Mouse (Mus musculus) G1E (cell line): Measurements from ENCODE around the gene Pign. TPM values are rescaled to one million over a fixed set of nuclear protein-coding genes. Genes with fewer than 3 reads are reported as not detected.

Source experiments
- ATAC-seq: 2 replicates; pipeline ENCODE4 v1.8.0; 2016; ENCODE audit warnings: mild to moderate bottlenecking; ENCODE audit not compliant: insufficient number of reproducible peaks, poor library complexity, low FRiP score, severe bottlenecking; ENCODE audit errors: extremely low read depth
- DNase-seq: peaks from one replicate; pipeline ENCODE4 v3.0.0; 2012; ENCODE audit warnings: low spot score
- H3K27me3 ChIP-seq: 2 replicates; pipeline ENCODE4 v1.6.1; 2012; ENCODE audit warnings: mild to moderate bottlenecking, low read length, inconsistent platforms; ENCODE audit not compliant: insufficient read depth
- H3K36me3 ChIP-seq: replicated peaks from 2 replicates; pipeline ENCODE3; 2012; ENCODE audit warnings: mild to moderate bottlenecking, inconsistent platforms
- H3K4me1 ChIP-seq: 2 replicates; pipeline ENCODE4 v1.6.1; 2012; ENCODE audit warnings: low read depth, low read length, inconsistent platforms, mixed read lengths; ENCODE audit not compliant: insufficient read depth
- H3K4me3 ChIP-seq: 2 replicates; pipeline ENCODE4 v1.5.1; 2012; ENCODE audit warnings: low read depth, mild to moderate bottlenecking, inconsistent platforms, low read length, moderate library complexity, mixed read lengths
- H3K9me3 ChIP-seq: replicated peaks from 2 replicates; pipeline ENCODE4 v1.6.1; 2012; ENCODE audit warnings: inconsistent platforms
- CTCF ChIP-seq: IDR thresholded peaks from 2 replicates; pipeline ENCODE4 v1.5.1; 2012; ENCODE audit warnings: low read depth, low read length, inconsistent platforms, mixed read lengths
- GATA1 ChIP-seq: IDR thresholded peaks from 2 replicates; pipeline ENCODE4 v1.6.1; 2012; ENCODE audit warnings: borderline replicate concordance, low read length, inconsistent platforms, mixed read lengths
- GATA2 ChIP-seq: IDR thresholded peaks from 2 replicates; pipeline ENCODE4 v1.6.1; 2012; ENCODE audit warnings: low read depth, low read length, inconsistent platforms, borderline replicate concordance
- POLR2AphosphoS5 ChIP-seq: IDR thresholded peaks from 2 replicates; pipeline ENCODE4 v1.6.1; 2012; ENCODE audit warnings: low read depth, low read length, inconsistent platforms; ENCODE audit not compliant: insufficient replicate concordance
- TAL1 ChIP-seq: conservative IDR thresholded peaks from 2 replicates; pipeline ENCODE4 v1.6.1; 2012; ENCODE audit warnings: low read depth, low read length, inconsistent platforms, mixed read lengths
- polyA plus RNA-seq: library from polyadenylated mRNA; stranded (reverse); fragments of >175 nt; gene quantifications from 2 replicates; pipeline ENCODE4 v1.2.3, GENCODE M21; 2012
- total RNA-seq, 2 experiments: library from RNA; stranded (forward) in 1 of 2; stranded (reverse) in 1 of 2; fragments of 200-1000 nt in 1 of 2; fragments of >200 nt in 1 of 2; fragmentation: Nextera tagmentation in 1 of 2; gene quantifications; 2 replicates each; pipeline ENCODE4 v1.2.3; 2014 to 2017

Gene Pign
- total and polyA plus RNA-seq, 3 experiments = 26.1 to 54.8 (median 53.4) TPM

DNA sequence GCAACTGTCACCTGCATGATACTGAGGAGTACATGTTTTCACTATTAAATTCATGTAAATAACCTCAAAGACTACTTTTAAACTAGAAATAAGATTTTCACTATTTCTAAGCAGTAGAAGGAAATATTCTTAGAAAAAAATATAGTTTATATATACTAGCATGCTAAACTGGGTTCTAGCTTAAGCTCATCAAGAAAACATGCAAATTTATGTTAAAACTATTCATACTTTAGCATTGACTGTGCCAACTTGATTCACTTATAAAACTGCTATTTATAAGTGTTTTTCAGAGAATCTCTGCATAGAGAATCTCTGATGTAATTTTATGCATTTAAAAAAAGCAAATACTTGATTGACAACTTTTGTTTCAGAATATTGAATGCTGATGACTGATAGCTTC, 113.3 kb downstream of the Pign start:
- H3K27me3 ChIP-seq = no peaks in the 10 kb centered on the region
- no peak overlapping the region for H3K4me3 ChIP-seq
- DNase-seq = no peak
- TF ChIP-seq TAL1 (no peak), POLR2AphosphoS5 (no peak), GATA2 (no peak), GATA1 (no peak), CTCF (no peak)
- peaks cover 13% of the 10 kb centered on the region for H3K36me3 ChIP-seq
- no peaks in the 10 kb centered on the region for H3K9me3 ChIP-seq
- ATAC-seq = no peak
- peaks cover 3% of the 10 kb centered on the region; the same call in 1 of the 2 replicates for H3K4me1 ChIP-seq

- peaks cover 3% of the 10 kb centered on the region for H3K4me1 ChIP-seq
- no peak overlapping the region for H3K4me3 ChIP-seq
- ATAC-seq (no peak), DNase-seq (no peak)
- H3K27me3 ChIP-seq = no peaks in the 10 kb centered on the region
- H3K9me3 ChIP-seq = no peaks in the 10 kb centered on the region
- H3K36me3 ChIP-seq = peaks cover 10% of the 10 kb centered on the region
- TF ChIP-seq TAL1 (no peak), POLR2AphosphoS5 (no peak), GATA2 (no peak), GATA1 (no peak), CTCF (no peak)
Observed at GRCm38 (mm10) chr1:105549648-105550047, 113.8 kb downstream of the Pign start.

DNA sequence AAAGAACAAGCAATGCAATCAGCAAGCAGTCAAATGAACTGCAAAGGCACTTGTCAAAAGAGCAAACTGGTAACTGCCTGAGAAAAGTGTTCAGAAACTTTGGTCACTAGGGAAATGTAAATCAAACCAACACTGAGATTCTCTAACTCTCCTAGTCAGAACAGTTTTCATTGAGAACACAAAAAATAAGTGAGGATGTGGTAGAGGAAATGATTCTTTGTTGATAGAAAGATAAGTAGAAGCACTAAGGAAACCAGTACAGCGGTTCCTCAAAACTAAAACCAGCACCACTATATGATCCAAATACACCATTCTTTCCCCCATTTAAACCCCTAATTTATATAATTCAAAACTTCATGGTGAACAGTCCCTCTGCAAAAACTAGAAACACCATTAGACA, 120.4 kb downstream of the Pign start:
- no peak for DNase-seq
- peaks cover 27% of the 10 kb centered on the region for H3K36me3 ChIP-seq
- TF ChIP-seq TAL1 (no peak), CTCF (no peak), GATA1 (no peak)

DNA sequence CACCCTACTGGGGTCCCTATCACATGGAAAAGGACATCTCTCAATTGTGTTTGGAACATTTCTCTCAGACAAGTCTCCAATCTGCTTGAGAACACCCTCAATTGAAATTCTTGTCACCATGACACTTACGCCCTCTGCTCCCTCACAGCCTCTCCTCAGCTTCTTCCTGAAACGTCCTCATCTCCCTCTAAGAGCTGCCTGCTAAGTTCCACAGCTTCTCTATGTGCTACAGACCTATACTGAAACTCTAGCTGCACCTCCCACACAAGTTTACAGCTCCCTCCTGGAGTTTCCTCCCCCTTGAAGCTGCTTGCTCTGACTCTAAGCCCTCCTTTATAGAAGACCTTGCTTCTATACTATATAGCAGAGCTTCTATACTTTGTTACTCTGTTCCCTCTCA, 139.7 kb downstream of the Pign start:
- H3K9me3 ChIP-seq = no peaks in the 10 kb centered on the region
- no peak for TF ChIP-seq TAL1
- TF ChIP-seq GATA2 = no peak
- TF ChIP-seq GATA1 = no peak
- TF ChIP-seq POLR2AphosphoS5 = no peak
- no peak for TF ChIP-seq CTCF
- peaks cover 24% of the 10 kb centered on the region for H3K36me3 ChIP-seq
- H3K4me3 ChIP-seq = no peak overlapping the region
- H3K4me1 ChIP-seq = no peaks in the 10 kb centered on the region
- no peaks in the 10 kb centered on the region for H3K27me3 ChIP-seq
- DNase-seq (no peak), ATAC-seq (no peak)

More for the DNA sequence above, 120.4 kb downstream of the Pign start:
- H3K4me3 ChIP-seq = no peak overlapping the region
- no peaks in the 10 kb centered on the region for H3K27me3 ChIP-seq
- ATAC-seq = no peak
- no peaks in the 10 kb centered on the region for H3K9me3 ChIP-seq
- peaks cover 4% of the 10 kb centered on the region; the same call in 1 of the 2 replicates for H3K4me1 ChIP-seq

DNA sequence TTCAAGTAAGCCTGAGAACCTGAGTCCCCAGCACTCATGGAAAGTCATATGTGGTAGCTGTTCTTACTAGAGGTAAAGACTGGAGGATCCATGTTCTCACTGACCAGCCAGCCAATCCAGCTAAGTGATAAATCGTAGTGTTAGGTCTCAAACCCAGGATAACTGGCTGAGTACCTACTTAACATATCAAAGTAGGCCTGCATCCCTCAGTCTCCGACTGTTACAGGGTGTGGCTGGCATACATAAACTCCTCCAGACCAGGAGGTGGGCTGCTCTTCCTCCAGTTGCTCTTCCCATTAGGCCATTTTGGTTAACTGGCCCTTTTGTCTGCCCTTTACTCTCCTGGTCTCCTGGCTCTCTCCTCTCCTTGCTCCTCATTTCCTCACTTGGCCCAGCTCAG, 141.2 kb downstream of the Pign start:
- no peak overlapping the region for H3K4me3 ChIP-seq
- no peaks in the 10 kb centered on the region for H3K4me1 ChIP-seq
- peaks cover 24% of the 10 kb centered on the region for H3K36me3 ChIP-seq
- ATAC-seq (no peak), DNase-seq (no peak)
- TF ChIP-seq TAL1 = no peak
- TF ChIP-seq CTCF = no peak
- no peaks in the 10 kb centered on the region for H3K9me3 ChIP-seq
- H3K27me3 ChIP-seq = no peaks in the 10 kb centered on the region

GRCm38 (mm10) chr1:105518101-105518500, 145.4 kb downstream of the Pign start:
- Histone ChIP-seq H3K27me3 (no peaks in the 10 kb centered on the region), H3K4me1 (no peaks in the 10 kb centered on the region), H3K36me3 (peaks cover 19% of the 10 kb centered on the region), H3K4me3 (no peak overlapping the region), H3K9me3 (no peaks in the 10 kb centered on the region)
- DNase-seq = no peak
- TF ChIP-seq POLR2AphosphoS5 (no peak), GATA1 (no peak), TAL1 (no peak), GATA2 (no peak), CTCF (no peak)
- ATAC-seq = no peak

DNA sequence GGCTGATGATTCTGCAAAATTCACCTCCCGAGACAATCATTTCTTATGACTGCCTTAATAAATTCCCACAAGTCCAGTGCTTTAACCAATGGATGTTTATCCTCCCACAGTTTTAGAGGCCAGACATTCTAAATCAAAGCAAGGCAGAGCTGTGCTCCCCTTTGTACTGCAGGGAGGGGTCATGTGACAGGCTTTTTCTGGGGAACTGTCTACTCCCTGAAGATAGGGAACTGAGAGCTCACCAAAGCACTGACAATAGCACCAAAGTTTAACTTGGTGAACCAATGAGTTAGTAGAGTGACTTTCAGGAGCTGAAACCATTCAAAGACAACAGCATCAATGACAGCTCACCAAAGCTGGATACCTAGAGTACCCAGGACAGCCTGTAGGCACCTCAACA, 156.4 kb downstream of the Pign start:
- TF ChIP-seq CTCF = no peak
- TF ChIP-seq GATA1 = no peak
- TF ChIP-seq POLR2AphosphoS5 = no peak
- no peak for TF ChIP-seq GATA2
- no peak for TF ChIP-seq TAL1
- ATAC-seq (no peak), DNase-seq (no peak)
- H3K4me1 ChIP-seq = no peaks in the 10 kb centered on the region
- no peaks in the 10 kb centered on the region for H3K9me3 ChIP-seq
- no peaks in the 10 kb centered on the region for H3K36me3 ChIP-seq
- H3K27me3 ChIP-seq = no peaks in the 10 kb centered on the region
- H3K4me3 ChIP-seq = no peak overlapping the region
